Mouse (Mus musculus) CH12.LX (cell line): ENCODE data around the gene Xrcc2.
"Not testable (repeated sequence)": the region's sequence is repeated elsewhere in the genome, so short reads cannot be mapped to it uniquely, and the experiment has no call there.

Source experiments
- CTCF ChIP-seq, 2 experiments: IDR thresholded peaks in 1 of 2; conservative IDR thresholded peaks in 1 of 2; 2 replicates each; pipeline ENCODE4 v1.5.1; 2011 to 2012; ENCODE audit warnings: low read depth in 2 of 2, low read length in 2 of 2, improper control_type of control experiment in 1 of 2, inconsistent platforms in 1 of 2, mild to moderate bottlenecking in 1 of 2, moderate library complexity in 1 of 2
- ELF1 ChIP-seq: IDR thresholded peaks from 2 replicates; pipeline ENCODE4 v1.6.1; 2014; ENCODE audit warnings: low read depth, mild to moderate bottlenecking, inconsistent platforms, low read length, improper control_type of control experiment
- MAX ChIP-seq: IDR thresholded peaks from 2 replicates; pipeline ENCODE4 v1.6.1; 2011; ENCODE audit warnings: low read length, improper control_type of control experiment
- MAZ ChIP-seq: IDR thresholded peaks from 2 replicates; pipeline ENCODE4 v1.6.1; 2012; ENCODE audit warnings: low read depth, mild to moderate bottlenecking, inconsistent platforms, low read length, improper control_type of control experiment, moderate library complexity
- MEF2A ChIP-seq: IDR thresholded peaks from 2 replicates; pipeline ENCODE4 v1.6.1; 2014; ENCODE audit warnings: low read depth, mild to moderate bottlenecking, inconsistent platforms, low read length, improper control_type of control experiment, borderline replicate concordance
- NELFE ChIP-seq: IDR thresholded peaks from 2 replicates; pipeline ENCODE4 v1.6.1; 2011; ENCODE audit warnings: low read depth, low read length, improper control_type of control experiment
- POLR2A ChIP-seq: IDR thresholded peaks from 2 replicates; pipeline ENCODE4 v1.6.1; 2011; ENCODE audit warnings: low read depth, mild to moderate bottlenecking, improper control_type of control experiment, low read length
- TBP ChIP-seq: conservative IDR thresholded peaks from 2 replicates; pipeline ENCODE4 v1.6.1; 2011; ENCODE audit warnings: low read depth, low read length, improper control_type of control experiment

GRCm38 (mm10) chr5:25738902-25739301 is 33.3 kb upstream of the Xrcc2 start:
- TF ChIP-seq TBP; POLR2A; CTCF (conservative IDR thresholded peaks at IDR 0.05 in 1 of 2, IDR thresholded peaks at IDR 0.05 in 1 of 2; ENCODE audit: low read depth in 2 of 2, low read length in 2 of 2); MAZ; MAX; MEF2A; ELF1; NELFE: not testable (repeated sequence)
